Mouse (Mus musculus) liver, postnatal 0 days (tissue): ENCODE measurements around the gene Pcf11.

Source experiments
- CTCF ChIP-seq: sonication (generic); IDR thresholded peaks from 2 replicates; pipeline ENCODE4 v1.5.1; 2016; ENCODE audit warnings: antibody characterized with exemption, low read depth
- EP300 ChIP-seq: IDR thresholded peaks from 2 replicates; pipeline ENCODE4 v1.6.1; 2016; ENCODE audit warnings: antibody characterized with exemption, low read depth, mild to moderate bottlenecking

DNA sequence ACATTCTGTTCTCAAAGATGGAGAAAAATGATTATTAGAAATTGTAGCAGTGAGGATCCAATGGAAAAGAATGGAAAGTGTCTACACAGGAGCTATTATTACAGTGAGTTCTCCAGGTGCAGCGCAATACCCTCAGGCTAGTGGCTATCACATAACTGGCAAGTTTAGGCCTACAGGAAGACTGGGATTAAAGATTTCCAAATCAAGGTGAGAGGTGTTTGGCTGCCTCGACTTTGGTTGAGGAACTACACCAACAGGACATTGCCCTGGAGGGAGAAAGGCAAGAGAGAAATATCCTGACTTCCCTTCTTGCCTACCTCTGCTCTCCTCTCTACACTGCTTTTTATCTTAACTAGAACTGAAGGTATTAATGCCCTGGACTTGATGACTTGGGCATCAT is 19.4 kb upstream of the Pcf11 start:
- TF ChIP-seq CTCF (no peak), EP300 (no peak)
